Mouse (Mus musculus): ENCODE measurements at regions not wholly inside any gene's neighbourhood (a gene's known extent, or its start where the extent isn't known, plus 50 kb on each side); places are given as distances from the start of the nearest gene placed in this dataset.

DNA sequence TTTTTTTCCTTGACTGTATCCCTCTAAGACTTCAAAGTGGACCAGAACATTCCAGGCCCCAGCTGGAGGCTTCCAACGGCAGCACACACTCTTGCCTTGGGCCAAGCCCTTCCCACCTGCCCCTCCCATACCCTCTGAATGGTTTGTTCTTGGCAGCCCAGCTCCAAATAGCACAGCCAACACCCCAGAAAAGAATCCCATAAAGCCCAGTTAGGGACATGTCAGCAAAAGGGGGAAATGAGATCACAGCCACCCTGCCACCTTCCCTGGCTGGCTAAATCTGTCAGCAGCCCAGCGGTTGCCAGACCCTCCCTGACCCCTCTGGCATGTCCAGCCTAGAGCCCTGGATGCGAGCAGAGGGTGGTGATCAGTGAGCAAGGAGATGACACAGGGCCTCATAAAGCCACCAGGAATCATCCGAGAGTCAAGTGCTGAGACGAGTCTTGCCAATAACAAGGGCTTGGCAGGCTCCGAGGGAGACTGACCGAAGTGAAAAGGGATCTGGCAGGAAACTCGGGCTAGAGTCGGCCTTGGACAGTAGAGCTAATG, 258.8 kb downstream of the Rplp1 start:
- no peak overlapping the region for H3K4me3 ChIP-seq (ENCODE audit: low read length)
- H3K4me2 ChIP-seq (replicated peaks; ENCODE audit: low read depth, low read length), result no peak overlapping the region
- 65% methylated on average over 9 of the region's 9 CpGs for WGBS
- H3K4me1 ChIP-seq (ENCODE audit: control insufficient read depth, insufficient read depth, low read length), result no peaks in the 10 kb centered on the region
- no peaks in the 10 kb centered on the region for H3K9me3 ChIP-seq (ENCODE audit: control insufficient read depth, low read length)
- H3K36me3 ChIP-seq (ENCODE audit: control insufficient read depth, insufficient read depth, low read length), result no peaks in the 10 kb centered on the region
- H3K27me3 ChIP-seq (ENCODE audit: control insufficient read depth, insufficient read depth, low read length), result no peaks in the 10 kb centered on the region; the same call in 1 of the 2 replicates
- no peak overlapping the region for H3K9ac ChIP-seq (ENCODE audit: low read depth, low read length)
- no peak overlapping the region for H3K27ac ChIP-seq (ENCODE audit: low read depth, low read length)
- ATAC-seq (ENCODE audit: low FRiP score, low TSS enrichment), result no peak

DNA sequence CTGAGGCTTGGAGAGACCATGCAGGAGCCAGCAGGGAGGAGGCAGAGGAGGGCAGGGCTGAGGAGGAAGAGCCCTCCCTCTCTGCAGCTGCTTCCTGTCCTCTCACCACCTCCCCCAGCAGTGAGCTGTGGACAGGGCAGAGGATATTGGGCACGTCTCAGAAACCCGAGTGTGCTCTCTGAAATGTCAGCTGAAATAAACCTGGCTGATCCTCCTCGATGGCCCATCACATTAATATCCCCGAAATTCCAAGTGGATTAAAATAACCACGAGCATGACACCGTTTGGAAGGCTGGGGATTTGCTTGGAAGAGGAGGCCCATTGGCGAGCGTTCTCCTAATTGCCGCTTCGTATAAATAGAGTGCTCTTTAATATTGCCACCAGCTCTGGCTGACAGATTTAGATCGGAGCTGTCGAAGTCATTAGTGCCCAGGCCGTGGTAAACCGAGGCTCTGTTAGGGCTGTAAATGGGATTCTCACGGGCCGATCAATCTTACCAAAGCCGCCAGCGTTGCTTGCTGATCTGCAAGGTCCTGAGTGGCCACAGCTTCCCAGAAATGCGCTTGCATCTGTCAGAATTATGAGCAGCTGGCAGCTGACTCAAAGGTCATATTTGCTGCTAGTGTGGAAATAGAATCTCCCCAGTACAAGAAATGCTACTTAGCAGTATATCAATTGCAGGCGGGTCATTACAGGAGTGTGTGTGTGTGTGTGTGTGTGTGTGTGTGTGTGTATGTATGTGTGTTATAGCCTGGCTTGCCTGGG, 268.5 kb downstream of the Rplp1 start:
- H3K27ac ChIP-seq (ENCODE audit: low read depth, low read length), result no peak overlapping the region
- ATAC-seq (ENCODE audit: low FRiP score, low TSS enrichment), result peak; percentile 76; the same call in 1 of the 2 replicates
- H3K4me1 ChIP-seq (ENCODE audit: control insufficient read depth, insufficient read depth, low read length), result no peaks in the 10 kb centered on the region
- H3K9me3 ChIP-seq (ENCODE audit: control insufficient read depth, low read length), result 0 out of 2 replicates have a peak, but pooled peaks cover 2% of the 10 kb centered on the region
- H3K4me2 ChIP-seq (replicated peaks; ENCODE audit: low read depth, low read length), result no peak overlapping the region; the same call in 1 of the 2 replicates
- no peak overlapping the region for H3K9ac ChIP-seq (ENCODE audit: low read depth, low read length)
- no peaks in the 10 kb centered on the region for H3K36me3 ChIP-seq (ENCODE audit: control insufficient read depth, insufficient read depth, low read length)
- no peak overlapping the region for H3K4me3 ChIP-seq (ENCODE audit: low read length)
- H3K27me3 ChIP-seq (ENCODE audit: control insufficient read depth, insufficient read depth, low read length), result no peaks in the 10 kb centered on the region
- WGBS, result 37% methylated on average over 20 of the region's 20 CpGs

GRCm38 (mm10) chr9:61640739-61641138, 268.6 kb downstream of the Tle3 start:
- Histone ChIP-seq H3K9me3 (ENCODE audit: control insufficient read depth, low read length) (0 out of 2 replicates have a peak, but pooled peaks cover 2% of the 10 kb centered on the region), H3K4me1 (ENCODE audit: control insufficient read depth, insufficient read depth, low read length) (no peaks in the 10 kb centered on the region), H3K4me2 (replicated peaks; ENCODE audit: low read depth, low read length) (no peak overlapping the region), H3K36me3 (ENCODE audit: control insufficient read depth, insufficient read depth, low read length) (no peaks in the 10 kb centered on the region), H3K27ac (ENCODE audit: low read depth, low read length) (no peak overlapping the region), H3K4me3 (ENCODE audit: low read length) (no peak overlapping the region), H3K27me3 (ENCODE audit: control insufficient read depth, insufficient read depth, low read length) (0 out of 2 replicates have a peak, but pooled peaks cover 6% of the 10 kb centered on the region), H3K9ac (ENCODE audit: low read depth, low read length) (no peak overlapping the region)
- WGBS, result 86% methylated on average over 3 of the region's 3 CpGs
- ATAC-seq (ENCODE audit: low FRiP score, low TSS enrichment), result no peak

- Histone ChIP-seq H3K4me1 (ENCODE audit: control insufficient read depth, insufficient read depth, low read length) (no peaks in the 10 kb centered on the region), H3K4me3 (ENCODE audit: low read length) (no peak overlapping the region), H3K27me3 (ENCODE audit: control insufficient read depth, insufficient read depth, low read length) (0 out of 2 replicates have a peak, but pooled peaks cover 6% of the 10 kb centered on the region), H3K9me3 (ENCODE audit: control insufficient read depth, low read length) (peaks cover 7% of the 10 kb centered on the region; the same call in 1 of the 2 replicates), H3K27ac (ENCODE audit: low read depth, low read length) (no peak overlapping the region), H3K36me3 (ENCODE audit: control insufficient read depth, insufficient read depth, low read length) (no peaks in the 10 kb centered on the region), H3K9ac (ENCODE audit: low read depth, low read length) (no peak overlapping the region), H3K4me2 (replicated peaks; ENCODE audit: low read depth, low read length) (no peak overlapping the region)
- WGBS, result 67% methylated on average over 11 of the region's 11 CpGs
- ATAC-seq (ENCODE audit: low FRiP score, low TSS enrichment), result no peak
These were observed 266.7 kb downstream of the Tle3 start for GRCm38 (mm10) chr9:61638908-61639307.

DNA sequence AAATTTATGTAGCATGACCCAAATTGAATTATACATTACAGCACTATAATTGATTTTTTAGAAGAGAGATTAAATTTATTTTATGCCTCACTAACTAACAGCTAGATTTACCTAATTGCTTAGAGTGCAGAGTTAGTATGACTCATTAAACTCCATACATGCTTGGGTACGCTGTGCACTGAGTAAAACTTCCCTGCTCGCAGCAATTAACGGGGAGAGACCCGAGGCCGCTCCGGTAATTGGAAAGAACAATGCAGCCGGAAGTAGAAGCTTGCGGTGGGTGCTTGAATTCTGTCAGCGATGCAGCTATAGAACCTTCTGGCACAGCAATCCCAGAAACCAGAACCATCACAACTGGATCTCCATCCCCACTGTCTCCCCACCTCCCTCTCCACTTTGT, 261.8 kb downstream of the Tle3 start:
- H3K4me3 ChIP-seq (ENCODE audit: low read length), result no peak overlapping the region
- no peaks in the 10 kb centered on the region for H3K4me1 ChIP-seq (ENCODE audit: control insufficient read depth, insufficient read depth, low read length)
- WGBS, result 56% methylated on average over 9 of the region's 9 CpGs
- 0 out of 2 replicates have a peak, but pooled peaks cover 6% of the 10 kb centered on the region for H3K27me3 ChIP-seq (ENCODE audit: control insufficient read depth, insufficient read depth, low read length)
- H3K36me3 ChIP-seq (ENCODE audit: control insufficient read depth, insufficient read depth, low read length), result no peaks in the 10 kb centered on the region
- no peak overlapping the region for H3K27ac ChIP-seq (ENCODE audit: low read depth, low read length)
- H3K4me2 ChIP-seq (replicated peaks; ENCODE audit: low read depth, low read length), result no peak overlapping the region
- H3K9me3 ChIP-seq (ENCODE audit: control insufficient read depth, low read length), result peaks cover 4% of the 10 kb centered on the region; the same call in 1 of the 2 replicates
- ATAC-seq (ENCODE audit: low FRiP score, low TSS enrichment), result 0 out of 2 replicates have a peak, but pooled peaks have one; percentile 62
- no peak overlapping the region for H3K9ac ChIP-seq (ENCODE audit: low read depth, low read length)

DNA sequence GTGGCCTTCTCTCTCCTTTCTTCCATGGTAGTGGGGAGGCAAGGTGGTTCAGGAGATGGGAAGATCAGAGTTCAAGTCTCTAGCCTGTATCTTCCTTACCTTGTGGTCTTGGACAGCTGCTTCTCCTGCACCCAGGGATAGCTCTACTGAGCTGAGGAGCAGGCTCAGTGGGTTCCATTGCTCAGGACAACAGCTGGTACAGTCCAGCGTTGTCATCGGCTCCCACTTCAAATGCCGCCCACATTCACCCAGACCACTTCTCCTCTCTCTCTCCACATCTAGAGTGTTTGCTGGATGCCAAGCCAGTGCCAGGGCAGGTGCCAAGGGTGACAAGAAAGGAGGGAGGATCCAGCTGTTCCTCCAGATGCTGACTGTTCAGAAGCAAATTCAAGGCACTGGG, 260.4 kb downstream of the Tle3 start:
- no peak overlapping the region for H3K4me3 ChIP-seq (ENCODE audit: low read length)
- H3K4me1 ChIP-seq (ENCODE audit: control insufficient read depth, insufficient read depth, low read length), result no peaks in the 10 kb centered on the region
- no peak overlapping the region for H3K9ac ChIP-seq (ENCODE audit: low read depth, low read length)
- H3K4me2 ChIP-seq (replicated peaks; ENCODE audit: low read depth, low read length), result no peak overlapping the region
- H3K27ac ChIP-seq (ENCODE audit: low read depth, low read length), result no peak overlapping the region
- H3K9me3 ChIP-seq (ENCODE audit: control insufficient read depth, low read length), result peaks cover 4% of the 10 kb centered on the region; the same call in 1 of the 2 replicates
- H3K36me3 ChIP-seq (ENCODE audit: control insufficient read depth, insufficient read depth, low read length), result no peaks in the 10 kb centered on the region
- 86% methylated on average over 3 of the region's 3 CpGs for WGBS
- ATAC-seq (ENCODE audit: low FRiP score, low TSS enrichment), result no peak
- 0 out of 2 replicates have a peak, but pooled peaks cover 6% of the 10 kb centered on the region for H3K27me3 ChIP-seq (ENCODE audit: control insufficient read depth, insufficient read depth, low read length)

DNA sequence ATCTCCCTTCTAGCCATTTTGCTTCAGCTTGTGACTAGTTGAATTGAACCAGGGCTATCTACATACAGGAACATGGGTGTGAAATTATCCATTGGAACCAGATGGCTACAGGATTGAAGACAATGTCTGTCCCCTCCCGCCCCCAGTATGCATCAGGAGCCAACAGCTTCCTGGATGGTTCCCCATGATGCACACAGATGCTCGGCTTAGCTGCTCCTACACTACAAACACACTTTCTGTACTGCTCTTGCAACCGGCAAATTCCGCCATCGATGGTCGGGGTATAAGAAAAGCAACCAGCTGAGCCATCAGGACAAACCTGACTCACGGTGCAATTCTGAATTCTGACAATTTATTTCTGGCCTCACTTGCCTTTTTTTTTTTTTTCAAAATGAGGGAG, 258.9 kb downstream of the Tle3 start:
- Histone ChIP-seq H3K4me3 (ENCODE audit: low read length) (no peak overlapping the region), H3K27ac (ENCODE audit: low read depth, low read length) (no peak overlapping the region), H3K36me3 (ENCODE audit: control insufficient read depth, insufficient read depth, low read length) (no peaks in the 10 kb centered on the region), H3K4me1 (ENCODE audit: control insufficient read depth, insufficient read depth, low read length) (no peaks in the 10 kb centered on the region), H3K27me3 (ENCODE audit: control insufficient read depth, insufficient read depth, low read length) (0 out of 2 replicates have a peak, but pooled peaks cover under 1% of the 10 kb centered on the region), H3K9me3 (ENCODE audit: control insufficient read depth, low read length) (peaks cover 4% of the 10 kb centered on the region; the same call in 1 of the 2 replicates), H3K9ac (ENCODE audit: low read depth, low read length) (no peak overlapping the region), H3K4me2 (replicated peaks; ENCODE audit: low read depth, low read length) (no peak overlapping the region)
- ATAC-seq (ENCODE audit: low FRiP score, low TSS enrichment), result no peak
- 87% methylated on average over 7 of the region's 7 CpGs for WGBS

DNA sequence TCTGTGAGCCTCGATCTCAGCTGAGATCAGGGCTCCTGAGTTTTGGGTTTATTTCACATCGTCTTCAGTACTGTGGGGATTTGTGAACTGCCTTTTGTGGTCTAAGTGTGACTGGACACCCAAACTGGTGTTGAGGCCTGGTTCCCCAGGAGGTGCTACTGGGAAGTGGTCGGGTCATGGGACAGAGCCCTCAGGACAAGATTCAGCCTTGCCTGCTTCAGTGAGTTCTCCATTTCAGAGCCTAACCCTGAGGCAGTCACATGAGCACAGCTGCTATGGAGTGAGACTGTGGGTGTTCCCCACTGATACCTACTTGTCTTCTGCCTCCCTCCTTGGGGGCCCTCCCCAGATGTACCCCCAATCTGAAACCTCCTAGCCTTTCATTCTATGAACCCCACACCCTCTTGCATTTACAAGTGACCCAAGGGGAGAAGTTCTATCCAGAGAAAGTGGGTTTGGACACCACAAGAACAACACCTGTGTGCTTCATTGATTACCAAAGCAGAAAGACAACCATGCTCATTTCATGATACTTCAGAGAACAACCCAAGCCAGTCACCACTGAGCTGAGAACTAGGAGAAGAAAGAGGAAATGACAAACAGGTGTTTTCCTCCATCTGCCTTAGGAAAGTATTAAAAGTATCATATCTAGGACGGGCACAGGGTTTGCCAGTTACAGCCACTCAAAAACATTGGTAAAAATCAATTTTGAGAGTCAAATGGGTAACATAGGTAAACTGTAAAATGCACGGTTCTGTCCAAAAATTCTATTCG, 255.8 kb downstream of the Tle3 start:
- Histone ChIP-seq H3K4me3 (ENCODE audit: low read length) (no peak overlapping the region), H3K9ac (ENCODE audit: low read depth, low read length) (no peak overlapping the region), H3K27ac (ENCODE audit: low read depth, low read length) (no peak overlapping the region), H3K4me1 (ENCODE audit: control insufficient read depth, insufficient read depth, low read length) (no peaks in the 10 kb centered on the region), H3K9me3 (ENCODE audit: control insufficient read depth, low read length) (no peaks in the 10 kb centered on the region), H3K27me3 (ENCODE audit: control insufficient read depth, insufficient read depth, low read length) (peaks cover 2% of the 10 kb centered on the region; the same call in 1 of the 2 replicates), H3K4me2 (replicated peaks; ENCODE audit: low read depth, low read length) (no peak overlapping the region), H3K36me3 (ENCODE audit: control insufficient read depth, insufficient read depth, low read length) (no peaks in the 10 kb centered on the region)
- 75% methylated on average over 6 of the region's 6 CpGs for WGBS
- ATAC-seq (ENCODE audit: low FRiP score, low TSS enrichment), result no peak

Data from kidney, embryonic 14.5 days (tissue).